Mouse (Mus musculus) lung, postnatal 0 days (tissue): Measurements from ENCODE around the gene Map3k6.

Experiments used
- CTCF ChIP-seq: IDR thresholded peaks from 2 replicates; pipeline ENCODE4 v1.5.1; 2016; ENCODE audit warnings: antibody characterized with exemption, mild to moderate bottlenecking
- EP300 ChIP-seq: IDR thresholded peaks from 2 replicates; pipeline ENCODE4 v1.6.1; 2016; ENCODE audit warnings: antibody characterized with exemption, mild to moderate bottlenecking, control low read depth

DNA sequence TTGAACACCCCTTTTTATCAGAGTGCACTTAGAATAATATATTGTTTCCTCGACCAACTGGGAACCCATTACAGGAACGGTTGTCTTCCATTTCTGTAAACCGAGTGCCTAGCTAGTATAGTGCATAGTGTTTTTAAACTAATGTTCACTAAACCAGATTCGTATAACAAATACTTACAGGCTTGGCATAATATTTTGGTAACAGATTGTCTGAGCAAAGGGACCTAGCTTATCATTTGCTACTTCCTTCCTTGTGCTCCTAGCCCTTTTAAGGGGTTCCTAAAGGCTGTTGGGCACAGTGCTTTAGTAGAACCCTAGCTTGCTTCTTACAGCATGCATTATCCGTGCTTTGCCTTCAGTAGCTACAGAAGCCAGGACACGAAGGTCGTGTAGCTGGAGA, 40.9 kb downstream of the Map3k6 start:
- TF ChIP-seq CTCF (no peak), EP300 (no peak)
